In the genomic region with DNA sequence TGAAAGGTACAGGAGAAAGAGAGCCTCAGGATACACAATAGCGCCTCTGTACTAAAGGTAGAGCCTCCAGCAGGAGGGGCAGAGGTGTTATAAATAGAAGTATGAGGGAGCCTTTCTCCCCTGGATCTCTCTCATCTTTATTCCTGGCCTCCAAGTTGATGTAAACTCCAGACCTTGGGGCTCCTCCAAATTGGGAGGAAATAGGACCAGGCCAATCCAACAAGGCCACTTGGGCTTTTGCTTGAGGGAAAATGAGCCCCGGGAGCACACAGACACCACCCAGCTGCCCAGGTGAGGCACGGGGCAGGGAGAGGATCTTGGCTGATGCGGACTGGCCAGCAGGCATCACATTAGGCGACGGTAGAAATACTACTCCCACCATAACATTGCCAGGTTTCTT, we compare ENCODE assay signal across 24 mouse cellular contexts. TPM values are rescaled to one million over a fixed set of nuclear protein-coding genes. Genes with fewer than 3 reads are reported as not detected.
A peak's percentile ranks its signal among the peaks of the same experiment; 100 is the strongest.
DNase-seq lines count a peak whose midpoint lies in the region; ATAC-seq and TF ChIP-seq lines count a peak whose summit lies in the region.
"Had no signal": no experiment of that assay in that cellular context is flagged by ENCODE, and none has a peak within 500 bp of the region (broad histone marks: within the 10 kb centered on the region; RNA-seq: fewer than 3 reads in every experiment).

No protein-coding gene starts in this region.

- peaks cover 5% of the 10 kb centered on the region; the same call in 1 of the 2 replicates for H3K4me1 ChIP-seq in embryonic facial prominence, embryonic 13.5 days
- no peaks in the 10 kb centered on the region for H3K4me1 ChIP-seq in embryonic facial prominence, embryonic 10.5 days
- H3K4me1 ChIP-seq in heart, embryonic 13.5 days = peaks cover 43% of the 10 kb centered on the region
- H3K4me1 ChIP-seq in lung, embryonic 14.5 days (ENCODE audit: insufficient read depth) = no peaks in the 10 kb centered on the region; the same call in none of the 2 replicates
- peaks cover 12% of the 10 kb centered on the region for H3K4me1 ChIP-seq in limb, embryonic 13.5 days
- H3K4me1 ChIP-seq: forebrain, embryonic 13.5 days; hindbrain, embryonic 15.5 days; liver, embryonic 12.5 days; midbrain, embryonic 13.5 days; neural tube, embryonic 12.5 days had no signal

- H3K27me3 ChIP-seq in embryonic facial prominence, embryonic 13.5 days = no peaks in the 10 kb centered on the region
- H3K27me3 ChIP-seq in embryonic facial prominence, embryonic 10.5 days (replicated peaks; ENCODE audit: low read depth, poor library complexity, severe bottlenecking) = no peaks in the 10 kb centered on the region
- no peaks in the 10 kb centered on the region for H3K27me3 ChIP-seq in heart, embryonic 13.5 days (replicated peaks)
- no peaks in the 10 kb centered on the region for H3K27me3 ChIP-seq in lung, embryonic 14.5 days (ENCODE audit: insufficient read depth, low read length)
- no peaks in the 10 kb centered on the region for H3K27me3 ChIP-seq in limb, embryonic 13.5 days
- H3K27me3 ChIP-seq: forebrain, embryonic 13.5 days; hindbrain, embryonic 15.5 days; intestine, embryonic 15.5 days; liver, embryonic 12.5 days; midbrain, embryonic 13.5 days; neural tube, embryonic 12.5 days had no signal

- TF ChIP-seq CTCF in lung, embryonic 14.5 days (IDR thresholded peaks at IDR 0.05; ENCODE audit: low read depth) = no peak

- intact Hi-C loops in heart, postnatal 25 days (cut with DNase I) = loop anchor here (5.0 kb wide), 1 partner anchor 34 kb away; no protein-coding TSS in a partner anchor

- H3K4me2 ChIP-seq in embryonic facial prominence, embryonic 13.5 days = no peak overlapping the region
- H3K4me2 ChIP-seq in heart, embryonic 13.5 days = no peak overlapping the region
- H3K4me2 ChIP-seq in lung, embryonic 14.5 days = peak overlapping the region; percentile 5; the same call in 1 of the 2 replicates
- H3K4me2 ChIP-seq in limb, embryonic 13.5 days (replicated peaks) = no peak overlapping the region
- H3K4me2 ChIP-seq: forebrain, embryonic 13.5 days; hindbrain, embryonic 15.5 days; intestine, embryonic 15.5 days; liver, embryonic 12.5 days; midbrain, embryonic 13.5 days; neural tube, embryonic 12.5 days had no signal

- no peak overlapping the region for H3K4me3 ChIP-seq in embryonic facial prominence, embryonic 13.5 days
- H3K4me3 ChIP-seq in embryonic facial prominence, embryonic 10.5 days = no peak overlapping the region
- no peak overlapping the region for H3K4me3 ChIP-seq in heart, embryonic 13.5 days
- no peak overlapping the region for H3K4me3 ChIP-seq in lung, embryonic 14.5 days (ENCODE audit: low read depth, low read length)
- H3K4me3 ChIP-seq in limb, embryonic 13.5 days = no peak overlapping the region
- H3K4me3 ChIP-seq: forebrain, embryonic 13.5 days; hindbrain, embryonic 15.5 days; intestine, embryonic 15.5 days; left cerebral cortex, adult 2 months; liver, embryonic 12.5 days; midbrain, embryonic 13.5 days; neural tube, embryonic 12.5 days had no signal

- H3K9ac ChIP-seq in embryonic facial prominence, embryonic 13.5 days = no peak overlapping the region
- H3K9ac ChIP-seq in heart, embryonic 13.5 days = peak overlapping the region; percentile 17; the same call in 1 of the 2 replicates
- 0 out of 2 replicates have a peak overlapping the region, but pooled peaks have one; percentile 15 for H3K9ac ChIP-seq in lung, embryonic 14.5 days
- H3K9ac ChIP-seq in limb, embryonic 13.5 days = no peak overlapping the region
- H3K9ac ChIP-seq: forebrain, embryonic 13.5 days; hindbrain, embryonic 15.5 days; intestine, embryonic 15.5 days; liver, embryonic 12.5 days; midbrain, embryonic 13.5 days; neural tube, embryonic 12.5 days had no signal

- DNase-seq in embryonic facial prominence, embryonic 10.5 days (ENCODE audit: low spot score) = no peak
- DNase-seq in heart, postnatal 25 days (ENCODE audit: low spot score) = no peak
- no peak for DNase-seq in lung, embryonic 14.5 days
- no peak for DNase-seq in lung, postnatal 10 days
- DNase-seq: adrenal gland, adult 8-10 months; cerebellum, adult 11-12 months; cerebellum, postnatal 10 days; layer of hippocampus, adult 9-11 months; lung, adult 2 months; right cerebral cortex, postnatal 14 days; spleen, adult 18-20 months; thymus, postnatal 14 days had no signal

- 0 out of 2 replicates have a peak overlapping the region, but pooled peaks have one; percentile 19 for H3K27ac ChIP-seq in embryonic facial prominence, embryonic 13.5 days
- H3K27ac ChIP-seq in embryonic facial prominence, embryonic 10.5 days (replicated peaks) = no peak overlapping the region
- no peak overlapping the region for H3K27ac ChIP-seq in heart, embryonic 13.5 days (replicated peaks)
- peak overlapping the region; percentile 72 for H3K27ac ChIP-seq in lung, embryonic 14.5 days (ENCODE audit: low read depth)
- H3K27ac ChIP-seq in limb, embryonic 13.5 days = peak overlapping the region; percentile 56; the same call in 1 of the 2 replicates
- H3K27ac ChIP-seq: forebrain, embryonic 13.5 days; hindbrain, embryonic 15.5 days; intestine, embryonic 15.5 days; left cerebral cortex, adult 2 months; liver, embryonic 12.5 days; midbrain, embryonic 13.5 days; neural tube, embryonic 12.5 days had no signal

- peaks cover 3% of the 10 kb centered on the region; the same call in 1 of the 2 replicates for H3K9me3 ChIP-seq in embryonic facial prominence, embryonic 13.5 days
- H3K9me3 ChIP-seq in embryonic facial prominence, embryonic 10.5 days = peaks cover 8% of the 10 kb centered on the region; the same call in 1 of the 2 replicates
- H3K9me3 ChIP-seq in heart, embryonic 13.5 days = 0 out of 2 replicates have a peak, but pooled peaks cover 4% of the 10 kb centered on the region
- no peaks in the 10 kb centered on the region for H3K9me3 ChIP-seq in lung, embryonic 14.5 days (ENCODE audit: low read depth, low read length)
- H3K9me3 ChIP-seq in limb, embryonic 13.5 days = 0 out of 2 replicates have a peak, but pooled peaks cover 5% of the 10 kb centered on the region
- H3K9me3 ChIP-seq: forebrain, embryonic 13.5 days; hindbrain, embryonic 15.5 days; intestine, embryonic 15.5 days; liver, embryonic 12.5 days; midbrain, embryonic 13.5 days; neural tube, embryonic 12.5 days had no signal

- WGBS in embryonic facial prominence, embryonic 13.5 days = 82% methylated on average over 6 of the region's 6 CpGs
- WGBS in embryonic facial prominence, embryonic 10.5 days = 91% methylated on average over 6 of the region's 6 CpGs
- 80% methylated on average over 6 of the region's 6 CpGs for WGBS in heart, embryonic 13.5 days
- whole genome bisulfite sequencing in lung, embryonic 14.5 days = 67% methylated on average over 6 of the region's 6 CpGs
- WGBS in limb, embryonic 13.5 days = 75% methylated on average over 6 of the region's 6 CpGs

- peaks cover 53% of the 10 kb centered on the region for H3K36me3 ChIP-seq in embryonic facial prominence, embryonic 13.5 days
- peaks cover 49% of the 10 kb centered on the region for H3K36me3 ChIP-seq in embryonic facial prominence, embryonic 10.5 days (replicated peaks)
- H3K36me3 ChIP-seq in heart, embryonic 13.5 days = peaks cover 71% of the 10 kb centered on the region
- H3K36me3 ChIP-seq in lung, embryonic 14.5 days (ENCODE audit: insufficient read depth) = peaks cover 31% of the 10 kb centered on the region
- peaks cover 41% of the 10 kb centered on the region for H3K36me3 ChIP-seq in limb, embryonic 13.5 days

- ATAC-seq in embryonic facial prominence, embryonic 13.5 days (ENCODE audit: insufficient number of reproducible peaks, insufficient read depth, low FRiP score, low TSS enrichment, low read depth) = no peak
- ATAC-seq in heart, embryonic 13.5 days (ENCODE audit: extremely low read depth, insufficient number of reproducible peaks, low FRiP score, low TSS enrichment) = no peak
- no peak for ATAC-seq in lung, embryonic 14.5 days (ENCODE audit: insufficient read depth)
- peak; percentile 24; the same call in 1 of the 2 replicates for ATAC-seq in limb, embryonic 13.5 days (ENCODE audit: low FRiP score, low read depth)
- no peak for ATAC-seq in monocyte, adult 5-6 weeks (replicated peaks; ENCODE audit: insufficient number of reproducible peaks, low FRiP score, low TSS enrichment, poor library complexity, severe bottlenecking)
- ATAC-seq: activated CD4-positive, CD25-positive, alpha-beta regulatory T cell, adult 4 months; forebrain, embryonic 13.5 days; intestine, embryonic 15.5 days; liver, embryonic 12.5 days; midbrain, embryonic 13.5 days had no signal

RNA-seq across cellular contexts. Expression of a gene that starts 29.5 kb away (rescaled TPM):
- 56.0 and 61.2 TPM in 2 replicates for polyA plus RNA-seq in embryonic facial prominence, embryonic 13.5 days (2015; fragmentation: Nextera tagmentation; extraction: Ambion mirVana)
- 29.2 and 29.3 TPM in 2 replicates for polyA plus RNA-seq in embryonic facial prominence, embryonic 10.5 days (2016; fragmentation: Nextera tagmentation; extraction: Ambion mirVana)
- 28.0 and 28.9 TPM in 2 replicates for polyA plus RNA-seq in heart, embryonic 13.5 days (2015; fragmentation: Nextera tagmentation; extraction: Ambion mirVana)
- total RNA-seq in heart, postnatal 25 days (2021) = 10 to 100 TPM; 39.8 to 46.7 TPM
- 92.3 and 95.2 TPM in 2 replicates for polyA plus RNA-seq in lung, embryonic 14.5 days (2014; fragmentation: Nextera tagmentation; extraction: Ambion mirVana)
- polyA plus RNA-seq in limb, embryonic 13.5 days (2015; fragmentation: Nextera tagmentation; extraction: Ambion mirVana) = 50.1 and 52.9 TPM in 2 replicates
- total RNA-seq in monocyte, adult 5-6 weeks (2017) = 598 to 656 TPM (median 610 TPM) in 3 replicates

Comparison
In these comparisons a context has a peak if more than half of its experiments do, and no peak if none do; other contexts are left out.
1. H3K27ac ChIP-seq: peak in embryonic facial prominence, embryonic 13.5 days (single experiment), lung, embryonic 14.5 days (single experiment) and limb, embryonic 13.5 days (single experiment); none in embryonic facial prominence, embryonic 10.5 days (single experiment) and heart, embryonic 13.5 days (single experiment).
2. H3K9ac ChIP-seq: peak in heart, embryonic 13.5 days (single experiment) and lung, embryonic 14.5 days (single experiment); none in embryonic facial prominence, embryonic 13.5 days (single experiment) and limb, embryonic 13.5 days (single experiment).